Mouse (Mus musculus): ENCODE measurements around the gene Fam227b.

The Fam227b gene

DNA sequence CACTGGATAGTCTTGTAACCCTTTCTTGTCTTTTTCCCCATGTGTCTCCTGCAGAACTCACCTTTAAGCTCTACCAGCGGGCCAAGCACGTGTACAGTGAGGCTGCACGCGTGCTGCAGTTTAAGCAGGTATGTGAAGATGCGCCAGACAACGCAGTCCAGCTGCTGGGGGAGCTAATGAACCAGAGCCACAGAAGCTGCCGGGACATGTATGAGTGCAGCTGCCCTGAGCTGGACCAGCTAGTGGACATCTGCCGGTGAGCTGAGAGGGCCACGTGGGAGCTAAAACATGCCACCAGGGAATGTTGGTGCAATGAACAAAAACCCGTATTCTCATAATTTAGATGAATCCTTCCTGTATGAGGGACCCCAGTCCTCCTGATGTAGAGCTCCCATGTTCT is 176.6 kb downstream of the Fam227b start:
- DNase-seq, result no peak

DNA sequence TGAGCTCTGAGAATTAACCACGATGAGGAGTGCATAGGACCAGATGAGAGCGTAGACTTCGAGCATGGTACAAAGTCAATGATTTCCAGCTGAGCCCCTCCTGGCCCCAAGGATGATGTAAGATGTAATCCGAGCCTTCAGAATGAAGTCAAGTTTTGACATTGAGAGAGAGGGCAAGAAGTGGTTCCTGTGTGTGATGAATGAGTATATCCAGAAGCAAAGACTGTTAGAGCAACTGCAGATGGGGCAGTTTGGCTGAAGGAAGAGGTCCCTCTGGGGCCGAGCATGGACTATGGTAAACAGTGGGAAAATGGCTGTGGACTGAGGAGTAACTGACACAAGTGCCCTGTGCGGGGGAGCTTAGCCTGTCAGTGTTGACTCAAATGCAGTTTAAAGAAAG is 178.6 kb downstream of the Fam227b start:
- DNase-seq, result no peak

DNA sequence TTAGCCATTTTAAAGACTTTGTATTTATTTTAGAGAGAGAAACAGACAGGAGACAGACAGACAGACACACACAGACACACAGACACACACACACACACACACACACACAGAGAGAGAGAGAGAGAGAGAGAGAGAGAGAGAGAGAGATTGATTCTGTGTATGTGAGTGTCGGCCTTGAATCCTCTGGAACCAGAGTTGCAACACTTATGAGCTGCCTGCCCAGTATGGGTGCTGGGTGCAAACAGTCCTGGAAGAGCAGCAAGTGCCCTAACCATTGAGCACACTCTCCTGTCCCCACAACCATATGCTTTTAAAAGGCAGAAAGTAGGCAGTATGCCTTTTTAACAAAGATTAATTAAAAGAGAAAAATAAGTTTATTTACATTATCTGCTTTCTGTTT is 183.0 kb downstream of the Fam227b start:
- DNase-seq, result no peak

DNA sequence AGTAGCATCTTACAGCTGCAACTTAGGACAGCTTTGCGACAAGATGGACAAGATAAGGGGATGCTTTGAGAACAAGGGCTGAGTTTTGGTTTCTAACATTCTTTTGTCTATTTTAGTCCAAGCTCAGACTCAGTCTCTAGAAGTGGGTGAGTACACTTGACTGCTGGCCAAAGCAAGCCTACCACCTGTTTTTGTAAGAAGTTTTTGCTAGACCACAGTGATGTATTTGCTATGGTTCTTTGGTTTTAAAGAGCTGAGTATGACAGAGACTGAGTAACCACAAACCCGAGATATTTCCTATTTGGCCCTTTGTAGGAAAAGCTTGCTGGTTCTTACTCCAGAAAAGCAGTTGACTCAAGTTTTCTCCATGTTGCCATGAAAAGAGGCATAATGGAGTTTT is 203.6 kb downstream of the Fam227b start:
- no peak for DNase-seq

DNA sequence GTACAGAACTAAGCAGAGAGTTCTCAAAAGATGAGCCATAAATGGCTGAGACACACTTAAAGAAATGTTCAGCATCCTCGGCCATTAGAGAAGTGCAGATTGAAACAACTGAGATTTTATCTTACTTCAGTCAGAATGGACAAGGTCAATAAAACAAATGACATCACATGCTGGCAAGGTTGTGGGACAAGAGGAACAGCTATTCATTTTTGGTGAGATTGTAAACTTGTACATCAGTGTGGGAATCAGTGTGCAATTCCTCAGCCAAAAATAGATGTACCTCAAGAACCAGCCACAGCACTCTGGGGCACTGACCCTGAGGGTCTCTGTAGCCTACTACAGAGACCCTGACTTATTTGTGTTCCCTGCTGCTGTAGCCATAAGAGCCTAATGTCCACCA is 208.5 kb downstream of the Fam227b start:
- no peak for DNase-seq

DNA sequence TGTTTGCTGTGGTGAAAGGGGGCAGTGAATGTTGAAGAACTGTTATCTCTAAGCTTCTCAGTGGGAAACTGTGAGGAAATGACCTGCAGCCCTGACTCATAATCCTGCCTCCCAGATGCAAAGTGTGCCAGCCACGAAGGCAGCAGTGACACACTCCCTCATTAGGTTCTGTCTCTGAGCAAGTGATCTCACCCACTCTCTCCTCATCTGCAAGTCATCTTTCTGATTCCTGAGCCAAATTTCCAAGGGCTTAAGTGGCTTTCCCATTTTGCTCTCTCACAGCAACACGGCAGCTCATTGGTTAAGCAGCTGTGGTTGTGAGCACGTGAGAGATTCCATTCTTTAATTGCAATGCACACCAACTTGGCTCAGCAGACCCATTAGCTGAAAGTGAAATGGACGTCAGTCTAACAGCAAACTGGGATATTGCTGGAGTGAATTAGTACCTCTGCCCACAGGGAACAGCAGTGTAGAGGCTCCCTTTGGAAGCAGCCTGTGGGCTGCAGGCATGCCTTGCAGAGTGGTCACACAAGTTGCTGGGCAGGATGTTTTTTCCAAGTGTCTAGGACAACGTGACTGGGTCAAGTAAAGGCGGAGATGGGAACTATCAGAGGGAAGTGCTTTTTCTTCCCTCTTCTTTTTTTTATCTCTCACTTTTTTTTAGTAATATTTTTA is 210.6 kb downstream of the Fam227b start:
- DNase-seq, result peak; percentile 8

DNA sequence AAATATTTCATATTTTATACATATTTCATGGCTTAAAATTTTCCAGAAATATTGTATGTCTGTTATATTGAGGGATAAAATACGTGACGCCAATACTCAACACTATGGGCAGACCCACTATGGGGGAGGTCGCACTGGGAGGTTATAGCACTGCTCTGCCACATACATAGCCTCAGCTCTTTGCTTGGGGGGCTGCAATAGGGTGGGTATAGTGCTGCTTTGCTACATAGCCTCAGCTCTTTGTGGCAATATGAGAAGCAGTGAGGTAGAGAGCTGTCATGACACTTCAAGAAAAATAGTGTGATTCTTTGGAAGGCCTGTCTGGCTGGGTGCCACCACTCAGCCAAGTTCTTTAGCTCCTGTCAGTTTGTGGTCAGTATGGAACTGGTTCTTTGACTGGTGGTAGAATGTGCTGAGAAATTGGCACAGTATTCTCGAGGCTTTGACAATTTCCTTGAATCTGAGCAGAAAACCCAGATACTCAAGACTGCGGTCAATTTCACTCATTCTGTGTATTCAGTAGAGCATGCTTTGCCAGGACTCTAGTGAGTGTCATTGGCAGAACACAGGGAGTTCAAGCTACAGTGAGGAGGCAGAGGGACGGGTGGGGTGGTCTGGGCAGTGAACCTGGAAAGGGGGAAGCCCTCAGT is 212.7 kb downstream of the Fam227b start:
- no peak for DNase-seq

DNA sequence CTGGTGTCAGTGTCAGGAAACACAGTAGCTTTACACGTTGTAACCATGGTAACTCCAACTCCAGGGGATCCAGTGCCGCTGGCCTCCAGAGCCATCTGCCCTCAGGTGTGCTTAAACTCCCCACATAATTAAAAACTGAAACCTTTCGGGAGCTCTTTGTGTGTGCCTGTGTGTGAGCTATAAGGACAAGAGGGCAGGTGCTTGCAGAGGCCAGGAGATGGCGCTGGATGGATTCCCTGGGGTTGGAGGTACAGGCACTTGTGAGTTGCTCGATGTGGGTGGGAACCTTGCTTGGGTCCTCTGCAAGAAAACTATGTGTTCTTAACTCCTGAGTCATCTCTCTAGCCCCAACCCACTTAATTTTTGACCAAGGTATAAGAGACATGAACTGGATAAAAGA is 215.4 kb downstream of the Fam227b start:
- no peak for DNase-seq

DNA sequence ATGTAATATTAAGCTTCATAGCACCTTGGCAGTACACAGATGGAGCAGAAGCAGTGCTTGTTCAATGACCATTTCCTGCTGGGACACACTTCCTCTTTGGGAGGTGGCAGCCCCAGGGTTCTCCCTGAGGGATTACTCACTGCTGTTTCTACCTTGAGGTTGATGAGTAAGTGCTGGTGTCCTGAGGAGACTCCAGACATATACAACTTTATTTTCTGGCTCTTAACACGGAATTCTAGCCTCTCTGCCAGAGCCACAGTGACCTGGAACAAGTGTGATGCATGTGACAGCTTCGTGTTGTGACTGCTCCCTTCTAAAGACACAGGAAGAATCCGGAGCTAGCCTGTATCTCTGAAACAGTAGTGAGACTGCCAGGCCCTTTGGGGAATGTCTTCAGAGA is 217.8 kb downstream of the Fam227b start:
- DNase-seq, result no peak

Measured in lung, postnatal 10 days (tissue).